Mouse (Mus musculus): ENCODE measurements around the gene Tarbp1. TPM values are rescaled to one million over a fixed set of nuclear protein-coding genes. Genes with fewer than 3 reads are reported as not detected.

The Tarbp1 gene
- 3.9 and 5.0 TPM in 2 replicates for polyA plus RNA-seq (2012; rRNA removed)

GRCm38 (mm10) chr8:126474299-126475187 lies at the start of gene Tarbp1:
Tarbp1 (minus strand) TSS chr8:126475065.
- DNase-seq (ENCODE audit: low read depth in 1 of 2, low spot score in 2 of 2): peak; percentile 72 to 89
- no peak for TF ChIP-seq CTCF (IDR thresholded peaks at IDR 0.05; ENCODE audit: extremely low read depth, insufficient read depth, insufficient read length, insufficient replicate concordance)
- peak; percentile 42 for TF ChIP-seq POLR2A (IDR thresholded peaks at IDR 0.05; ENCODE audit: low read depth, low read length)
- H3K27ac ChIP-seq (ENCODE audit: insufficient read depth, low read length): peak within 1 kb of the TSS; percentile 80
- peaks cover 3% of the 10 kb centered on the region; the same call in 1 of the 2 replicates for H3K36me3 ChIP-seq (ENCODE audit: control insufficient read depth, insufficient read depth, low read length)
- H3K4me1 ChIP-seq (ENCODE audit: control insufficient read depth, insufficient read depth, insufficient read length): peaks cover 10% of the 10 kb centered on the region
- H3K4me3 ChIP-seq (ENCODE audit: extremely low read depth, insufficient read depth, insufficient read length): peak within 1 kb of the TSS; percentile 84
- no peaks in the 10 kb centered on the region for H3K27me3 ChIP-seq (ENCODE audit: control insufficient read depth, insufficient read depth, low read length)
- WGBS: under 1% methylated on average over 116 of the region's 124 CpGs

GRCm38 (mm10) chr8:126524233-126524985 lies 49.5 kb upstream of the Tarbp1 start:
- 86% methylated on average over 18 of the region's 18 CpGs for WGBS
- H3K27ac ChIP-seq (ENCODE audit: insufficient read depth, low read length): peak overlapping the region; percentile 33; the same call in 1 of the 2 replicates
- TF ChIP-seq POLR2A (IDR thresholded peaks at IDR 0.05; ENCODE audit: low read depth, low read length): no peak
- TF ChIP-seq CTCF (IDR thresholded peaks at IDR 0.05; ENCODE audit: extremely low read depth, insufficient read depth, insufficient read length, insufficient replicate concordance): no peak
- H3K27me3 ChIP-seq (ENCODE audit: control insufficient read depth, insufficient read depth, low read length): no peaks in the 10 kb centered on the region
- no peak for DNase-seq (ENCODE audit: low read depth in 1 of 2, low spot score in 2 of 2)
- H3K36me3 ChIP-seq (ENCODE audit: control insufficient read depth, insufficient read depth, low read length): no peaks in the 10 kb centered on the region
- no peak overlapping the region for H3K4me3 ChIP-seq (ENCODE audit: extremely low read depth, insufficient read depth, insufficient read length)
- peaks cover 12% of the 10 kb centered on the region; the same call in 1 of the 2 replicates for H3K4me1 ChIP-seq (ENCODE audit: control insufficient read depth, insufficient read depth, insufficient read length)

GRCm38 (mm10) chr8:126523060-126523574 lies 48.3 kb upstream of the Tarbp1 start:
- Histone ChIP-seq H3K27ac (ENCODE audit: insufficient read depth, low read length) (no peak overlapping the region), H3K36me3 (ENCODE audit: control insufficient read depth, insufficient read depth, low read length) (no peaks in the 10 kb centered on the region), H3K4me3 (ENCODE audit: extremely low read depth, insufficient read depth, insufficient read length) (no peak overlapping the region), H3K4me1 (ENCODE audit: control insufficient read depth, insufficient read depth, insufficient read length) (peaks cover 6% of the 10 kb centered on the region; the same call in 1 of the 2 replicates), H3K27me3 (ENCODE audit: control insufficient read depth, insufficient read depth, low read length) (no peaks in the 10 kb centered on the region)
- WGBS: 95% methylated on average over 11 of the region's 11 CpGs
- TF ChIP-seq CTCF (IDR thresholded peaks at IDR 0.05; ENCODE audit: extremely low read depth, insufficient read depth, insufficient read length, insufficient replicate concordance): no peak
- TF ChIP-seq POLR2A (IDR thresholded peaks at IDR 0.05; ENCODE audit: low read depth, low read length): no peak
- no peak for DNase-seq (ENCODE audit: low read depth in 1 of 2, low spot score in 2 of 2)

GRCm38 (mm10) chr8:126519447-126519975 lies 44.6 kb upstream of the Tarbp1 start:
- H3K27ac ChIP-seq (ENCODE audit: insufficient read depth, low read length): no peak overlapping the region
- H3K36me3 ChIP-seq (ENCODE audit: control insufficient read depth, insufficient read depth, low read length): no peaks in the 10 kb centered on the region
- no peak overlapping the region for H3K4me3 ChIP-seq (ENCODE audit: extremely low read depth, insufficient read depth, insufficient read length)
- 82% methylated on average over 4 of the region's 4 CpGs for WGBS
- H3K27me3 ChIP-seq (ENCODE audit: control insufficient read depth, insufficient read depth, low read length): no peaks in the 10 kb centered on the region
- TF ChIP-seq POLR2A (IDR thresholded peaks at IDR 0.05; ENCODE audit: low read depth, low read length) (no peak), CTCF (IDR thresholded peaks at IDR 0.05; ENCODE audit: extremely low read depth, insufficient read depth, insufficient read length, insufficient replicate concordance) (no peak)
- no peak for DNase-seq (ENCODE audit: low read depth in 1 of 2, low spot score in 2 of 2)
- peaks cover 6% of the 10 kb centered on the region; the same call in 1 of the 2 replicates for H3K4me1 ChIP-seq (ENCODE audit: control insufficient read depth, insufficient read depth, insufficient read length)

GRCm38 (mm10) chr8:126516620-126517577 lies 42.0 kb upstream of the Tarbp1 start:
- H3K4me3 ChIP-seq (ENCODE audit: extremely low read depth, insufficient read depth, insufficient read length): no peak overlapping the region
- peaks cover 6% of the 10 kb centered on the region; the same call in 1 of the 2 replicates for H3K4me1 ChIP-seq (ENCODE audit: control insufficient read depth, insufficient read depth, insufficient read length)
- 40% methylated on average over 27 of the region's 27 CpGs for WGBS
- TF ChIP-seq POLR2A (IDR thresholded peaks at IDR 0.05; ENCODE audit: low read depth, low read length): no peak
- TF ChIP-seq CTCF (IDR thresholded peaks at IDR 0.05; ENCODE audit: extremely low read depth, insufficient read depth, insufficient read length, insufficient replicate concordance): no peak
- peak overlapping the region; percentile 53; the same call in 1 of the 2 replicates for H3K27ac ChIP-seq (ENCODE audit: insufficient read depth, low read length)
- H3K36me3 ChIP-seq (ENCODE audit: control insufficient read depth, insufficient read depth, low read length): no peaks in the 10 kb centered on the region
- no peaks in the 10 kb centered on the region for H3K27me3 ChIP-seq (ENCODE audit: control insufficient read depth, insufficient read depth, low read length)
- peak in 1 of 2 experiments; percentile 42 for DNase-seq (ENCODE audit: low read depth in 1 of 2, low spot score in 2 of 2)
